Mouse (Mus musculus): ENCODE measurements around the gene Ghr. TPM values are rescaled to one million over a fixed set of nuclear protein-coding genes. Genes with fewer than 3 reads are reported as not detected.

The Ghr gene
- total RNA-seq, 2 experiments from 2014 or later, result 164 to 166 TPM

GRCm38 (mm10) chr15:3396149-3396548 is 187.1 kb downstream of the Ghr start:
- no peak for DNase-seq
- intact Hi-C loops (cut with DNase I), result no loop called here

GRCm38 (mm10) chr15:3395700-3396099 is 187.6 kb downstream of the Ghr start:
- intact Hi-C loops (cut with DNase I), result no loop called here
- no peak for DNase-seq

- intact Hi-C loops (cut with DNase I), result no loop called here
- no peak for DNase-seq
Measured at GRCm38 (mm10) chr15:3390722-3391121, 192.6 kb downstream of the Ghr start.

- no peak for DNase-seq
- intact Hi-C loops (cut with DNase I), result no loop called here
Measured at GRCm38 (mm10) chr15:3389011-3389410, 194.3 kb downstream of the Ghr start.

- no peak for DNase-seq
Measured at GRCm38 (mm10) chr15:3388485-3388884, 194.8 kb downstream of the Ghr start.

GRCm38 (mm10) chr15:3383788-3384187 is 199.5 kb downstream of the Ghr start:
- DNase-seq, result no peak
- intact Hi-C loops (cut with DNase I), result no loop called here

More at GRCm38 (mm10) chr15:3388485-3388884, 194.8 kb downstream of the Ghr start:
- intact Hi-C loops (cut with DNase I), result no loop called here

GRCm38 (mm10) chr15:3381413-3381812 is 201.9 kb downstream of the Ghr start:
- no peak for DNase-seq
- intact Hi-C loops (cut with DNase I), result no loop called here

- DNase-seq, result no peak
- intact Hi-C loops (cut with DNase I), result no loop called here
Measured at GRCm38 (mm10) chr15:3368261-3368832, 214.9 kb downstream of the Ghr start.

GRCm38 (mm10) chr15:3356073-3356766 is 227.1 kb downstream of the Ghr start:
- intact Hi-C loops (cut with DNase I), result loop anchor here (1.0 to 5.0 kb wide), 4 partner anchors 85 to 551 kb away; partner anchors contain the start of gene Ghr
- DNase-seq, result no peak

GRCm38 (mm10) chr15:3353696-3354095 is 229.6 kb downstream of the Ghr start:
- no peak for DNase-seq
- intact Hi-C loops (cut with DNase I), result no loop called here

- intact Hi-C loops (cut with DNase I), result no loop called here
- DNase-seq, result no peak
Measured at GRCm38 (mm10) chr15:3349306-3350064, 233.8 kb downstream of the Ghr start.

GRCm38 (mm10) chr15:3346682-3347081 is 236.6 kb downstream of the Ghr start:
- DNase-seq, result no peak
- intact Hi-C loops (cut with DNase I), result no loop called here

GRCm38 (mm10) chr15:3344555-3344954 is 238.7 kb downstream of the Ghr start:
- DNase-seq, result no peak
- intact Hi-C loops (cut with DNase I), result no loop called here

GRCm38 (mm10) chr15:3341806-3342582 is 241.3 kb downstream of the Ghr start:
- intact Hi-C loops (cut with DNase I), result no loop called here
- DNase-seq, result peak; percentile 25 to 28

GRCm38 (mm10) chr15:3339847-3340246 is 243.4 kb downstream of the Ghr start:
- DNase-seq, result no peak
- intact Hi-C loops (cut with DNase I), result no loop called here

- DNase-seq, result peak; percentile 11 to 26
- intact Hi-C loops (cut with DNase I), result no loop called here
Measured at GRCm38 (mm10) chr15:3332517-3332916, 250.8 kb downstream of the Ghr start.

- intact Hi-C loops (cut with DNase I), result no loop called here
- no peak for DNase-seq
Measured at GRCm38 (mm10) chr15:3331813-3332212, 251.5 kb downstream of the Ghr start.

GRCm38 (mm10) chr15:3330291-3330690 is 253.0 kb downstream of the Ghr start:
- DNase-seq, result no peak
- intact Hi-C loops (cut with DNase I), result no loop called here

- intact Hi-C loops (cut with DNase I), result no loop called here
- no peak for DNase-seq
Measured at GRCm38 (mm10) chr15:3323041-3323440, 260.3 kb downstream of the Ghr start.

- no peak for DNase-seq
- intact Hi-C loops (cut with DNase I), result no loop called here
Measured at GRCm38 (mm10) chr15:3319929-3320328, 263.4 kb downstream of the Ghr start.

- no peak for DNase-seq
- intact Hi-C loops (cut with DNase I), result no loop called here
Measured at GRCm38 (mm10) chr15:3316617-3317016, 266.7 kb downstream of the Ghr start.

Measured in heart, postnatal 36 days (tissue).